Mouse (Mus musculus): ENCODE data around the gene Snu13.

GRCm38 (mm10) chr15:82044166-82044784 is 3.1 kb downstream of the Snu13 start:
- TF ChIP-seq CTCF (IDR thresholded peaks at IDR 0.05; ENCODE audit: borderline replicate concordance, insufficient read depth, low read depth, low read length) (no peak), POLR2A (IDR thresholded peaks at IDR 0.05; ENCODE audit: borderline replicate concordance, insufficient read depth, low read length) (no peak)

All from cerebellum, adult 2 months (tissue).